Mouse (Mus musculus) central nervous system, embryonic 11.5 days (tissue): ENCODE measurements around the gene Mbd4. TPM values are rescaled to one million over a fixed set of nuclear protein-coding genes. Genes with fewer than 3 reads are reported as not detected.

Experiments used
- polyA plus RNA-seq: library from polyadenylated mRNA; depleted of rRNA; stranded (reverse); fragments of >200 nt; gene quantifications from 2 replicates; pipeline ENCODE4 v1.2.3, GENCODE M21; 2012; rRNA removed

Gene Mbd4
- 22.2 and 22.8 TPM in 2 replicates for polyA plus RNA-seq

DNA sequence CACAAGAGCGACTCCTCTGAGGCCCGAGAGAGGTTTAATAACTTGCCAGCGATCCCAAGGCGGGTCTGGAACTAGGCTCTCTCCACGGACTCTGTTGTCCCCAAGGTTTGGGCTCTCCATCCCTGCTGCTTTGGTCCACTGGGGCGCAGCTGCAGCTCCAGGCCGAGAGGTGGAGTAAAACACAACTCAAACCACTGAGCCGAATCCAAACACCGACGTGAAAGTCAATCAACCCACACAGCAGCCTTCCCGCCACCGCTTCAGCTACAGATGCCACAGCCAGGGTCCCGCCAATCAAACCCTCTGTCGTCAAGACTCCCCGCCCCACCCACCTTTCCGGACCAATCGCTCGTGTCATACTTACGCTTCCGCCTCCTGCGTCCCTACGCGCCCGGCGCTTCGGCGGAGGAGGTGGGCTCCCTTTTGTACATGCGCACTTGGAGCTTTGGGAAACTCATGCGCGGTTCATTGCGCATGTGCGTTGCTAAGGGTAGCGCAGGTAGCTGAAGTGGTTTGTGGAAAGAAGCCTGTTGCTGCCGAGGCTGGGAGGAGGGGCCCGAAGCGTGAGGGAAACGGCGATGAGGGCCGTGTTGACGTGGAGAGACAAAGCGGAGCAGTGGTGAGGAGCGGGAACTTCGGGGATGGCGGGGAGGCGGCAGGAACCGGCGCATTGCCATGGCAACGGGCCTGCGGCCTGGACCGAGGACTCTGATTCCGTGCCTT is at the start of gene Mbd4, which contains the start of gene Ift122:
TSS of gene Mbd4 (minus strand) at position 281 of the 723 bp plus-strand sequence.
TSS of gene Ift122 (plus strand) at position 380 of the 723 bp plus-strand sequence.

GRCm38 (mm10) chr6:115838161-115838597 is 15.0 kb downstream of the Mbd4 start, which contains the start of gene Efcab12:
Gene Efcab12, minus strand, starts transcription at chr6:115838412.

GRCm38 (mm10) chr6:115808488-115809231 is 44.5 kb downstream of the Mbd4 start, which contains the start of gene Rpl32:
Gene Rpl32, minus strand, starts transcription at chr6:115808747.

Other genes with a start within 250 kb of the Mbd4 start
- 168 and 189 TPM in 2 replicates for gene Raf1, start 176.7 kb downstream of the Mbd4 start, polyA plus RNA-seq
- gene Tmem40, start 91.0 kb downstream of the Mbd4 start, polyA plus RNA-seq = 2.3 and 2.9 TPM in 2 replicates
- 41.4 and 51.1 TPM in 2 replicates for gene Cand2, start 78.8 kb downstream of the Mbd4 start, polyA plus RNA-seq
- 1,142 and 2,805 TPM in 2 replicates for gene Rpl32, start 44.6 kb downstream of the Mbd4 start, polyA plus RNA-seq
- 2.0 and 2.4 TPM in 2 replicates for gene Efcab12, start 15.0 kb downstream of the Mbd4 start, polyA plus RNA-seq
- gene Ift122, start 99 bp upstream of the Mbd4 start, polyA plus RNA-seq = 17.6 and 20.0 TPM in 2 replicates
- gene Rho, start 78.4 kb upstream of the Mbd4 start, polyA plus RNA-seq = 0.41 and 1.0 TPM in 2 replicates
- 0.07 TPM in 1 of 2 replicates, not detected in the other for gene H1foo, start 91.6 kb upstream of the Mbd4 start, polyA plus RNA-seq
- 19.0 and 46.7 TPM in 2 replicates for gene Plxnd1, start 141.6 kb upstream of the Mbd4 start, polyA plus RNA-seq